Comparison of ENCODE assay signal across 8 mouse cellular contexts in the genomic region with DNA sequence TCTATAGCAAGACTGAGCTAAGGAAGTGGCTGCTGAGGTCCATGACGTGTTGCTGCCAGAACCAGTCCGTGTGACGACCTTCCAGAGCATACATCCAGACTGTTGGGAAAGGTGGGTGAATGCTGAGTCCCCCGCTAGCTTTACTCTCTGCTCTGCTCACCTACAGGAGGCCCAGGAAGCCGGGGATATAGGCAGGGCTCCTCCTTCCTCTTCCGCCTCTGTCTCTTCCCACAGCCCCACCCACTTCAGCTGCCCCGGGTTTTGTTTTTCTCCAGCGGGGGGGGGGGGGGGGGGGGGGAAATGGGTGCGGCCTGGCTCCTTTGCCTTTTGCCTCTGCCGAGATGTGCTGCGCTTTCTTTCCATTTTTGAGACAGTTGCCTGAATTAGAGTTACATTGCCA. TPM values are rescaled to one million over a fixed set of nuclear protein-coding genes. Genes with fewer than 3 reads are reported as not detected.
DNase-seq lines count a peak whose midpoint lies in the region; ATAC-seq and TF ChIP-seq lines count a peak whose summit lies in the region.
"Had no signal": no experiment of that assay in that cellular context is flagged by ENCODE, and none has a peak within 500 bp of the region (broad histone marks: within the 10 kb centered on the region; RNA-seq: fewer than 3 reads in every experiment).

No protein-coding gene starts in this region.

- H3K4me1 ChIP-seq in E14TG2a.4 (replicated peaks; ENCODE audit: low read depth, low read length), result peaks cover 76% of the 10 kb centered on the region
- H3K4me1 ChIP-seq in intestine, embryonic 15.5 days (replicated peaks), result peaks cover 25% of the 10 kb centered on the region

- TF ChIP-seq CTCF in E14TG2a.4 (conservative IDR thresholded peaks at IDR 0.05; ENCODE audit: low read length), result no peak

- no peak overlapping the region for H3K9ac ChIP-seq in intestine, embryonic 15.5 days

- no peaks in the 10 kb centered on the region for H3K9me3 ChIP-seq in E14TG2a.4 (ENCODE audit: low read length)
- H3K9me3 ChIP-seq in intestine, embryonic 15.5 days, result no peaks in the 10 kb centered on the region

- H3K36me3 ChIP-seq in E14TG2a.4 (ENCODE audit: insufficient read depth, low read length), result no peaks in the 10 kb centered on the region
- H3K36me3 ChIP-seq in intestine, embryonic 15.5 days, result no peaks in the 10 kb centered on the region

- no peak overlapping the region for H3K4me2 ChIP-seq in intestine, embryonic 15.5 days (replicated peaks)

- WGBS in intestine, embryonic 15.5 days, result 40% methylated on average over 10 of the region's 11 CpGs

- H3K27ac ChIP-seq in intestine, embryonic 15.5 days, result no peak overlapping the region

- H3K27me3 ChIP-seq in E14TG2a.4 (ENCODE audit: insufficient read depth, low read length), result peaks cover 9% of the 10 kb centered on the region; the same call in 1 of the 2 replicates
- H3K27me3 ChIP-seq in intestine, embryonic 15.5 days (replicated peaks), result 0 out of 2 replicates have a peak, but pooled peaks cover under 1% of the 10 kb centered on the region

- DNase-seq in CD4-positive, CD25-positive, alpha-beta regulatory T cell, adult 2 months (ENCODE audit: low read depth, low spot score), result peak; percentile 83
- DNase-seq in right cerebral cortex, adult 2 months (ENCODE audit: low spot score in 2 of 2), result no peak
- no peak for DNase-seq in layer of hippocampus, adult 18-20 months (ENCODE audit: low spot score in 2 of 2)
- no peak for DNase-seq in layer of hippocampus, postnatal 14 days (ENCODE audit: low spot score in 2 of 2)
- DNase-seq: midbrain, embryonic 14.5 days had no signal

- ATAC-seq in intestine, embryonic 15.5 days, result peak; percentile 50
- peak; percentile 65 for ATAC-seq in megakaryocyte progenitor cell, adult 5-6 weeks (replicated peaks; ENCODE audit: poor library complexity)

- H3K4me3 ChIP-seq in E14TG2a.4 (replicated peaks; ENCODE audit: low read length), result peak overlapping the region; percentile 41
- H3K4me3 ChIP-seq in intestine, embryonic 15.5 days (replicated peaks), result no peak overlapping the region

RNA-seq across cellular contexts. Expression of gene Trim2, which starts 30.9 kb away (rescaled TPM):
- polyA plus RNA-seq in intestine, embryonic 15.5 days (2015; fragmentation: Nextera tagmentation; extraction: Ambion mirVana), result 50.1 and 57.2 TPM in 2 replicates
- 0.39 and 1.5 TPM in 2 replicates for total RNA-seq in megakaryocyte progenitor cell, adult 5-6 weeks (2015)
- total RNA-seq in megakaryocyte progenitor cell, adult 5-6 weeks (2017), result 0.46 and 1.1 TPM in 2 replicates
- 100 to 1,000 TPM; 438 to 456 TPM for total RNA-seq in layer of hippocampus, adult 18-20 months (2021)
- 100 to 1,000 TPM; 329 to 334 TPM for total RNA-seq in layer of hippocampus, postnatal 14 days (2021)

Comparison
In these comparisons a context has a peak if more than half of its experiments do, and no peak if none do; other contexts are left out.
1. RNA of gene Trim2, which starts 30.9 kb away (total RNA-seq): 438 to 456 TPM in layer of hippocampus, adult 18-20 months and 329 to 334 TPM in layer of hippocampus, postnatal 14 days; 0.39 to 1.5 TPM in megakaryocyte progenitor cell, adult 5-6 weeks; every median in the first group is over 100 times any median in the second.